Mouse (Mus musculus) E14TG2a.4 (cell line): ENCODE data around the gene Rad9a.

Experiments used
- H3K27me3 ChIP-seq: 2 replicates; pipeline ENCODE4 v1.6.1; 2014; ENCODE audit warnings: low read length, control low read depth; ENCODE audit not compliant: insufficient read depth
- H3K36me3 ChIP-seq: 2 replicates; pipeline ENCODE4 v1.6.1; 2014; ENCODE audit warnings: low read length, control low read depth; ENCODE audit not compliant: insufficient read depth
- H3K4me1 ChIP-seq: replicated peaks from 2 replicates; pipeline ENCODE4 v1.6.1; 2014; ENCODE audit warnings: low read depth, low read length, control low read depth
- H3K4me3 ChIP-seq: replicated peaks from 2 replicates; pipeline ENCODE4 v1.5.1; 2014; ENCODE audit warnings: mild to moderate bottlenecking, low read length
- H3K9me3 ChIP-seq: 2 replicates; pipeline ENCODE4 v1.6.1; 2014; ENCODE audit warnings: low read length, control low read depth
- CTCF ChIP-seq: conservative IDR thresholded peaks from 2 replicates; pipeline ENCODE4 v1.5.1; 2014; ENCODE audit warnings: low read length
- NANOG ChIP-seq: IDR thresholded peaks from 2 replicates; pipeline ENCODE4 v1.6.1; 2014; ENCODE audit warnings: borderline replicate concordance, low read length, mixed read lengths
- POU5F1 ChIP-seq: IDR thresholded peaks from 2 replicates; pipeline ENCODE4 v1.6.1; 2014; ENCODE audit warnings: low read length, borderline replicate concordance

Gene Rad9a

GRCm38 (mm10) chr19:4146366-4147021, 55.0 kb downstream of the Rad9a start:
- Histone ChIP-seq H3K27me3 (peaks cover 12% of the 10 kb centered on the region), H3K36me3 (peaks cover 23% of the 10 kb centered on the region), H3K4me3 (0 out of 2 replicates have a peak overlapping the region, but pooled peaks have one; percentile 2), H3K9me3 (no peaks in the 10 kb centered on the region), H3K4me1 (peaks cover 71% of the 10 kb centered on the region)
- no peak for TF ChIP-seq NANOG
- no peak for TF ChIP-seq CTCF
- TF ChIP-seq POU5F1, result no peak

GRCm38 (mm10) chr19:4145936-4146335, 55.5 kb downstream of the Rad9a start:
- Histone ChIP-seq H3K27me3 (peaks cover 12% of the 10 kb centered on the region), H3K4me1 (peaks cover 71% of the 10 kb centered on the region), H3K4me3 (no peak overlapping the region), H3K9me3 (no peaks in the 10 kb centered on the region), H3K36me3 (peaks cover 17% of the 10 kb centered on the region)
- TF ChIP-seq CTCF, result no peak
- no peak for TF ChIP-seq POU5F1
- no peak for TF ChIP-seq NANOG
